Mouse (Mus musculus): Measurements from ENCODE around the gene Nek2.

Nek2 gene

DNA sequence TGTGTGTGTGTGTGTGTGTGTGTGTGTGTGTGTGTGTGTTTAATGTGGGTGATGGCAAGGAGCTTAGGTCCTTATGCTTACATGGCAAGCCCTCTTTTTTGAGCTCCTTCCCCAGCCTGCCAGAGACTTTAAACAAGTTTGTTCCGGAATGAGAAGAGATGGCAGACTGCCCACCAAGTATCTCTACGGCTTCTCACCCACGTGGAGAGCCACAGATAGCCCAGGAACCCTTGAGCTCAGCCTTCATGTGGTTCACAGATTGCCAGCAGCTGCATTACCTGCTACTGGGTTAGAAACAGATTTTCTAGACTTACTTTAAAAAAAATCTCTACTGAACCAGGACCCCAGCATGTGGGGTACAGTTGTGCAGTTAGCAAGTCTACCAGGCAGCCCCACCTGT lies 38.6 kb downstream of the Nek2 start:
- DNase-seq (ENCODE audit: low read depth, low spot score), result no peak

DNA sequence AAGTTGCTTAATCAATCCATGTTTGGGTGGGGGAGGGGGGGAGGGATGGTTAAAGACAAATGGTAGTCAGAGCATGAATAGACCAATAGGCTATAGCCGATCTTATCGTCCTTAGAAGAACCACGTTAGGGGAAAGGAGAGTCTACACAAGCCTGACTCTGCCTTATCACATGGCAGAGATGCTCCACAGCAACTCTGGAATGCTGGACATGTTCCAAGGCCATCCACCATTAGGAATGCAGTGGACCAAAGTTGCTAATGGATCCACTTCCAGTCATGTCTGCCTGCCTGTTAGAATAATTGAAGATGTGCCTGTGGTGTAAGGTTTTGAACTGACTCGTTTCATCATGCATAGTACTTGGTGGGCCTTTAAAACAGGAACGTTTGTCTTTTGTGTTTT lies 40.0 kb downstream of the Nek2 start:
- DNase-seq (ENCODE audit: low read depth, low spot score), result no peak

DNA sequence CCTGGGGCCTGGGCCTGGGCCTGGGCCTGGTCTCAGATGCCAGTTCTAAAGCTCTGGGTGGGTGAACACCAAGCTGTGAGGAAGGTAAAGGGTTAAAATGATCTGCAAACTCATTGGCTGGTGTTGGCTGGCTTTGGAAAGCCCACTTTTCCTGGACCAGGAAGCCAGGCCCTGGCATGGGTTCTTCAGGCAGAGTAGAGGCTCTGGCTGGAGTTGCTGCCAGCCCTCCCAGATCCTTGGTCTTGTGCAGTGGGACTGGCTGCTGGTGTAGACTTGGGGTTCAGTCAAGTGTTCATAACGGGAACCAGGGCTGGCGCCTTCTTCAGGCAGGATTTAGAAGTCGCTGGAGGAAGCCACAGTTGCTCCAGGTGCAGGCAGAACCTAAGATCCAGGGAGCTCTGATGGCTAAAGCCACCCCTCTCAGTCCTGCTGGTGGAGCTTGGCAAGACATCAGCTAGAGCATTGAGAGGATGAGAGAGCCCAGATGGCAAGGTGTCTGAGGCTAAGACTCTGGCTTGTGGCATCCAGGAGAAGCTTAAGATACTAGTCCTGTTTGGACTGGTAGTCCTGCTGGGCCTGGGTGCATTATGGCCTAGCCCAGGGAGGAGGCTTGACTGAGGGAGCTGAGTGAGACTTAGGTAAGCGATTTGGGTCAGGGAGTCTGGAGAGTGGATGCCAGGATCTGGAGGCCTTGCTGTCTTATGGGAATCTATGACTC lies 42.7 kb downstream of the Nek2 start:
- DNase-seq (ENCODE audit: low read depth, low spot score), result no peak

DNA sequence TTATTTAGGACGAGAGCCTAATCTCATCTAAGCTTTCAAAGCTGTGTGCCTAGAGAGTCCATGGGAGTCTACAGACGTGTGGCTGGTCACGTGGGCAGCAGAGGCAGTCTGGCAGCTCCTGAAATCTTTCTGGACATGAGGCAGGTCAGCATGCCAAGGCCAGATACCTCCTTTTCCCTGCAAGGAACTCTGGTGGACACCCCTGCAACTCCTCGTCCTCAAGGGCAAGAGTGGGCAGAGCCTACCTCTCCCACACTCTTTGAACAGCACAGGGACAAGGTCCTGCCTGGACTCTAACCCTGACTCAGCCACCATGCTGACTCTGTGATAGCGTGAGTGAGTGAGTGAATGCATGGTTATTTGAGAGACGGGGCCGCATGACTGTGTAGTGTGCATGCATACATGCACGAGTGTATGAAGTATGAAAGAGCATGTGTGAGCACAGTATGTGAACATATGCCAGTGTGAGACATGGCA lies 43.3 kb downstream of the Nek2 start:
- no peak for DNase-seq (ENCODE audit: low read depth, low spot score)

DNA sequence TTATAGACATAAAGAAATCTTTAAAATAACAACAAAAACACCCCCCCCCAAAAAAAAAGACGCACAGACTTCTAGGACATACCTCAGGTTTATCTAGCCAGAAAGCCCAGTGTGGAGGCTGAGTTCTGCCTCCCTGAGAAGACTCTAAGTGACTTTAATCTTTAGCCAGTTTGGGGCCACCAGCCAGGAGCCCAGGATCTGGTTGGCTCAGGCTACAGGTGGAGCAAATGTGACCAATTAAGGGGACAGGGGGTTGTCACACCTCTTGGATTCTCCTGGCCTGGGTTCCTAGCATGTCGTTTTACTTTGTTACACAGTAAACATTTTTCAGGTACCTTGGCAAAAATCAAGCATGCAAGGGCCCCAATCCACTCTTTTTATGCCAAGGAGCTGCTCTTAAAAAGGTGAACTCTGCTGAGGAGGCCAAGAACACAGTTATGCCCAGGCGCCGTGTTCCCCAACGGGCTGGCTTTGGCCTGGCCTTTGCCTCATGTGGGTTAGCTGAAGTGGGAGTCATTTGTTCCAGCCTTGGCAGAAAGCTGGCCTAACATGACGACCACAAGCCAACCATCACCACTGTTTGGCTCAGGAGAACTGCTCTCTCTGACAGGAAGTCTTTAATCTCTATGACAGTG lies 50.9 kb downstream of the Nek2 start:
- DNase-seq (ENCODE audit: low read depth, low spot score), result no peak

DNA sequence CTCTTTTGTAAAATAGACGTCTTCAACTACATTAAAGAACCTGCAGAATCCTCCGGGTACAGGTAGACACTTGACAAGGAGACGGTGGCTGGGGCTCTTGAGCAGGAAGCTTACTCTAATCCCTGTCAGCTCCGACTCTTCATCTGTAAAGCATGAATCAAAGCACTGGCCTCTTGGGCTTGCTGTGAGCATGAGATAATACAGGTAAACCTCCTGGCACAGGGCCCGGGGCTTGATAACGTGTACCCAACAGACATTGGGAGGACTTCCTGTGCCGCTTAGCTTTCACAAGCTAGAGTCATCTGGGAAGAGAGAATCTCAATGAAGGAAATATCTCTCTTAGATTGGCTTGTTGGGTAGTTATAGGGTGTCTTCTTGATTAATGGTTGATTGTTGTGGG lies 53.8 kb downstream of the Nek2 start:
- no peak for DNase-seq (ENCODE audit: low read depth, low spot score)

GRCm38 (mm10) chr1:191875683-191876305 lies 54.5 kb downstream of the Nek2 start:
- DNase-seq (ENCODE audit: low read depth, low spot score), result no peak

DNA sequence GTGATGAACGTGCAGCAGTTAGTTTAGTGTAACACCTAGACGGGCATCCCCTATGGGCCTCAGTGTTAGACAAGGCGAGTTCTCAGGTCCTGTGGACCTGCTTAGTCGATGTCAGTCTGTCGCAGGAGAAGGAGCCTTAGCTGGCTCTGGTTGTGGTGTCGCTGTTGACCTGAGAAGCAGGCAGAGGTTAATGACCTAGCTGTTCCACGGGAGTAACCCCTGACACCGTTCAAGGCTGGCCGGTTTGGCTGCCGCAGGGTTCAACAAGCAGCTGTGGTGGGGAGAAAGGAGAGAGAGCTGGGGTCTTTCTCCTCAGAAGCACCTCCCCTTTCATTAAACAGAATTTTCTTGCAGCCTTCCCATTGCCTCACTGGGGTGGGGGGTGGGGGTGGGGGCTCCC lies 56.4 kb downstream of the Nek2 start:
- no peak for DNase-seq (ENCODE audit: low read depth, low spot score)

DNA sequence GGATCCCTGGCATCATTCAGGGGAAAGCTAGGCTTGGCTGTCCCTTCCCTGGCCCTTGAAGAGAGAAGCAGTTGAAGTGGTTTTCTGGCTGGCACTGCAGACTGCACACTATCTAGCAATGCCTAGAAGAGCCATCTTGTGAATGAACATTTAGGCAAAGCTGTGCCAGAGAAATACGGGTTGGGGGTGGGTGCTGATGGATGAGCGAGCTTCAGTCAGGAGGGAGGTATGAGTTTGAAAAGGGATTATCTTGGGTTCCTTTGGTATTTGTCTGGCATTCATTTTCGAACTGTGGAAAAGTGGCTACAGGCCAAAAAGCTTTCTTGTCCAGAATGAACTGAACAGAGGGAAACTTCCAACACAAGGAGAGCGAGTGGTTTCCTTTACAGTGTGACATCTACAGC lies 57.3 kb downstream of the Nek2 start:
- DNase-seq (ENCODE audit: low read depth, low spot score), result no peak

GRCm38 (mm10) chr1:191880247-191880646 lies 59.0 kb downstream of the Nek2 start:
- DNase-seq (ENCODE audit: low read depth, low spot score), result no peak

DNA sequence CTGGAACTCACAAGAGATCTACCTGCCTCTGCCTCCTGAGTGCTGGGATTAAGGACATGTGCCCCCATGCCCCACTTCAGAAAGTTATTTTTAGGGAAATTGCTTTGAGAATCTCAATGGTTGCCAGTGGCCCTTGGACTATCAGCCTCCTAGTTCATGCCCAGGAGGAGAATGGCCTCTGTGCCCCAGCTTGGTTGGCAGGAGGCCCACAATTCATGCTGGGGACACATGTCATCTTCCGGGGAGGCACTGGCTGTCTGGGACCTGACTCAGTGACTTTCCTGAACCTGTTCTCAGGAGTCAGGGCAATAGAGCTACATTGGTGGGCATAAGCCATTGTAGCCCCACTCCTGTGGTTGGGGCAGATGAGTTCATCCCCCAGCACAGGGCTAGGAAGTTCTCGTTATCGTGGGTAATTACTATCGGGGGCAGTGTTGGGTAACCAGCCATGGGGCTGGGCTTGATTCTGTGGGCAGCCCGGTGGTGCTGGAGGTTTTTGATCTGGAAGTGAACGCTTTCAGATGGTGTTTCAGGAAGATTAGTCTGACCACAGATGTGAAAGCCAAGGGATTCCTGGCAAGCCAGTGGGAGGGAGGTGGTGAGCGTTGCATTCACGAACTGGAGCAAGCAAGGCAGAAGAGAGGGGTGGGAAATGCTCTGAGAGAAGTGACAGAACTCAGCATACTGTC lies 59.8 kb downstream of the Nek2 start:
- DNase-seq (ENCODE audit: low read depth, low spot score), result no peak

GRCm38 (mm10) chr1:191881663-191882062 lies 60.4 kb downstream of the Nek2 start:
- DNase-seq (ENCODE audit: low read depth, low spot score), result no peak

Data from WW6 (cell line).